ENCODE assay signal across 9 mouse cellular contexts in the genomic region with DNA sequence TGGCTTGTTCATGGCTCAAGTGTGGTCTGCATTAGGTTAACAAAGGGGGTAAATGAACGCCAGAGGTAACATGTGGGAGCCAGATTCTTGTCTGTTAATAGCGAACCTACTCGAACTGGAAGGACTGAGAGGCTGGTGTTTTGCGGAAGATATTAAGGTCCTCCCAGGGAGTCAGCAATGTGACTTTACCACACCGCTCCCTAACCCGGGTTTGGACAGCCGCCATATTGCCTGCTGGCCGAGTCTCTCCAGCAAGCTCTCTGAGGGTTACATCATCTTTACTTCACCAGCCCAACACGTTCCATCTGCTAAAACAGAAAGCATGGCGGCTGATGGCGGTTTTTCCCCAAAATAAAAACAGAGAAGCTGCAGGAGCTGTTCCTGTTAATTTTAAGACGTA. TPM values are rescaled to one million over a fixed set of nuclear protein-coding genes. Genes with fewer than 3 reads are reported as not detected.
DNase-seq lines count a peak whose midpoint lies in the region; ATAC-seq and TF ChIP-seq lines count a peak whose summit lies in the region.
"Had no signal": no experiment of that assay in that cellular context is flagged by ENCODE, and none has a peak within 500 bp of the region (broad histone marks: within the 10 kb centered on the region; RNA-seq: fewer than 3 reads in every experiment).

No protein-coding gene starts in this region.

- no peak for TF ChIP-seq CTCF in stomach, postnatal 0 days (IDR thresholded peaks at IDR 0.05; ENCODE audit: low read depth)

- H3K4me1 ChIP-seq in stomach, postnatal 0 days (replicated peaks; ENCODE audit: control insufficient read depth, insufficient read depth): no peaks in the 10 kb centered on the region

- H3K27ac ChIP-seq in stomach, postnatal 0 days (replicated peaks): peak overlapping the region; percentile 64; the same call in 1 of the 2 replicates

- no peaks in the 10 kb centered on the region for H3K27me3 ChIP-seq in stomach, postnatal 0 days (ENCODE audit: control insufficient read depth, insufficient read depth, low read length)

- peak; percentile 24 for DNase-seq in right cerebral cortex, postnatal 14 days
- no peak for DNase-seq in right cerebral cortex, postnatal 25 days
- DNase-seq in cerebellum, adult 8-10 months: peak; percentile 73
- peak; percentile 70 to 71 for DNase-seq in heart, postnatal 36 days
- no peak for DNase-seq in stomach, postnatal 0 days (ENCODE audit: low spot score)
- no peak for DNase-seq in spleen, postnatal 36 days (ENCODE audit: low spot score in 2 of 2)
- DNase-seq in embryo, embryonic 11 days: no peak
- no peak for DNase-seq in T-cell, adult 2 months (ENCODE audit: low spot score)
- DNase-seq: thymus, adult 18-20 months had no signal

- peaks cover 14% of the 10 kb centered on the region for H3K36me3 ChIP-seq in stomach, postnatal 0 days (ENCODE audit: control insufficient read depth, insufficient read depth, low read length)

- intact Hi-C loops in heart, postnatal 36 days (cut with DNase I): no loop called here

- WGBS in stomach, postnatal 0 days: 69% methylated on average over 12 of the region's 12 CpGs

- H3K9ac ChIP-seq in stomach, postnatal 0 days (ENCODE audit: low read length): no peak overlapping the region

- H3K9me3 ChIP-seq in stomach, postnatal 0 days (ENCODE audit: control insufficient read depth, low read length): no peaks in the 10 kb centered on the region

- no peak for TF ChIP-seq EP300 in stomach, postnatal 0 days (optimal IDR thresholded peaks at IDR 0.05)

- peak; percentile 38; the same call in 1 of the 2 replicates for ATAC-seq in stomach, postnatal 0 days (ENCODE audit: low FRiP score, low TSS enrichment)

- H3K4me3 ChIP-seq in stomach, postnatal 0 days (ENCODE audit: low read depth, low read length): no peak overlapping the region

- no peak overlapping the region for H3K4me2 ChIP-seq in stomach, postnatal 0 days (replicated peaks; ENCODE audit: low read depth)

RNA-seq across cellular contexts. Expression of a gene that starts 6.5 kb away (rescaled TPM):
- 10 to 100 TPM; 21.5 to 22.2 TPM for total RNA-seq in heart, postnatal 36 days (2021)
- polyA plus RNA-seq in stomach, postnatal 0 days (2015; fragmentation: Nextera tagmentation; extraction: Ambion mirVana): 5.5 and 6.4 TPM in 2 replicates

RNA-seq across cellular contexts. Expression of a gene that starts 30.8 kb away (rescaled TPM):
- total RNA-seq in heart, postnatal 36 days (2021): under 1 TPM; 0.19 to 0.56 TPM
- polyA plus RNA-seq in stomach, postnatal 0 days (2015; fragmentation: Nextera tagmentation; extraction: Ambion mirVana): 198 and 233 TPM in 2 replicates

RNA-seq across cellular contexts. Expression of a gene that starts 42.4 kb away (rescaled TPM):
- 1 to 10 TPM; 4.2 to 5.0 TPM for total RNA-seq in heart, postnatal 36 days (2021)
- polyA plus RNA-seq in stomach, postnatal 0 days (2015; fragmentation: Nextera tagmentation; extraction: Ambion mirVana): 4.9 and 5.8 TPM in 2 replicates

Comparison
In these comparisons a context has a peak if more than half of its experiments do, and no peak if none do; other contexts are left out.
1. DNase-seq: peak in right cerebral cortex, postnatal 14 days (single experiment), cerebellum, adult 8-10 months (single experiment) and heart, postnatal 36 days (2 of 2); none in right cerebral cortex, postnatal 25 days (single experiment), stomach, postnatal 0 days (single experiment), spleen, postnatal 36 days (0 of 2), embryo, embryonic 11 days (single experiment) and T-cell, adult 2 months (single experiment).